Mouse (Mus musculus) thymus, adult 2 months (tissue): Measurements from ENCODE around the gene Plekhm2. TPM values are rescaled to one million over a fixed set of nuclear protein-coding genes. Genes with fewer than 3 reads are reported as not detected.
A peak's percentile ranks its signal among the peaks of the same experiment; 100 is the strongest.

Experiments used
- DNase-seq: peaks from one replicate; pipeline ENCODE4 v3.0.0; 2021
- H3K27ac ChIP-seq: fragments of 200-500 bp; 2 replicates; pipeline ENCODE4 v1.5.1; 2012; ENCODE audit warnings: low read length, control low read depth; ENCODE audit not compliant: control insufficient read depth, insufficient read depth
- H3K27me3 ChIP-seq: fragments of 200-500 bp; 2 replicates; pipeline ENCODE4 v1.6.1; 2012; ENCODE audit warnings: mild to moderate bottlenecking, low read length, moderate library complexity, mixed read lengths; ENCODE audit not compliant: control insufficient read depth, insufficient read depth
- H3K36me3 ChIP-seq: fragments of 200-500 bp; 2 replicates; pipeline ENCODE4 v1.6.1; 2012; ENCODE audit warnings: mild to moderate bottlenecking, low read length, moderate library complexity; ENCODE audit not compliant: control insufficient read depth, insufficient read depth
- H3K4me1 ChIP-seq: fragments of 200-500 bp; replicated peaks from 2 replicates; pipeline ENCODE4 v1.6.1; 2012; ENCODE audit warnings: low read length; ENCODE audit not compliant: control insufficient read depth, insufficient read depth
- H3K4me3 ChIP-seq: fragments of 200-500 bp; 2 replicates; pipeline ENCODE4 v1.5.1; 2012; ENCODE audit warnings: mild to moderate bottlenecking, low read length, control low read depth, moderate library complexity; ENCODE audit not compliant: control insufficient read depth, insufficient read depth
- CTCF ChIP-seq: fragments of 200-500 bp; IDR thresholded peaks from 2 replicates; pipeline ENCODE4 v1.5.1; 2012; ENCODE audit warnings: mild to moderate bottlenecking, control low read depth, low read length, moderate library complexity, borderline replicate concordance; ENCODE audit not compliant: control insufficient read depth, poor library complexity, insufficient read depth; ENCODE audit errors: extremely low read depth
- POLR2A ChIP-seq: fragments of 200-500 bp; IDR thresholded peaks from 2 replicates; pipeline ENCODE4 v1.6.1; 2012; ENCODE audit warnings: mild to moderate bottlenecking, low read length, control low read depth, moderate library complexity; ENCODE audit not compliant: control insufficient read depth, poor library complexity, insufficient read depth; ENCODE audit errors: extremely low read depth
- WGBS: fragments of 180-500 bp; shearing (Covaris S2); methylation state at CpG from one replicate; pipeline ENCODE4 v1.1.7; 2018; 5-methylcytosine and 5-hydroxymethylcytosine counted together
- polyA plus RNA-seq: library from polyadenylated mRNA; depleted of rRNA; stranded (reverse); fragments of >200 nt; gene quantifications from 2 replicates; pipeline ENCODE4 v1.2.3, GENCODE M21; 2012; rRNA removed

Gene Plekhm2
- 58.5 and 71.4 TPM in 2 replicates for polyA plus RNA-seq

DNA sequence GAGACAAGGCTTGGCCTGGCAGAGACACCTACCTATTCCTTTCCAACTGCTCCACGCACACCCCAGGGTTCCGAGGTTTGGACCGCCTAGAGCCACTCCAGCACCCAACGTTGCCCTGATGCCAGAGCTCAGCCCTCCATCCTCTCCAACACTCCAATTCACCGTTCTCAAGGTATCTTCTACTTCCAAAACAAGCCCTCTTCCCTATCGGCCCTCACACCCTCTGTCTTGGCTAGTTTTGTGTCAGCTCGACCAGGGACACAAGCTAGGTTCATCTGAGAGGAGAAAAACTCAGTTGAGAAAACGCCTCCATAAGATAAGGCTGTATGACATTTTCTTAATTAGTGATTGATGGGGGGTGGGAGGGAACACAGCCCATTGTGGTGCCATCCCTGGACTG is at the start of gene Plekhm2:
Gene Plekhm2 (minus strand): TSS at position 101 of the 400 bp plus-strand sequence.
- peak; percentile 13 for DNase-seq
- 89% methylated on average over 8 of the region's 8 CpGs for WGBS
- H3K4me1 ChIP-seq: peaks cover 13% of the 10 kb centered on the region

DNA sequence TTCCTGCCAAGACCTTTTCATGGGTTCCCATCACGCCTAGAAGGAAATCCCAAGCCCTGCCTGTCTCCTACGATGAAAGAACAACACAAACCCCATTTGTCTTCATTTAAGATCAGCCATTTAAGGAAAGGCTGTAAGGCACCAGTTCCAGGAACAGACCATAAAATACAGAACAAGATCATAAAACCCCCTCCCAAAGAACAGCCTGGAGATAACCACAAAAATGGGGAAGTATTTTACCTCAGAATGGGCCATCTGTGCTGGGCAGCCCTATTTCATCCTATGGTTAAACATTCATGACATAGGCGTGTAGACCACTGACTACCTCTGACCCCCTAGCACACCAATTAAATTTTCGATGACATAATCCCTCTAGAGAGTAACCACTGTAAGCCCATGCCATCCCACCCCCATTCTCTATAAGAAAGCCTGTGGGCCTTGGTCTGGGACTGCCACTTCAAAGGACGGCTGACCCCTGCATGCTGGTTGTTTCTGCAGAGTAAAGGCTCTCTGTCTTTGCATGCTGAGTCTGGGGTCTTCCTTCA is 49.0 kb upstream of the Plekhm2 start:
- no peak for DNase-seq
- no peak overlapping the region for H3K4me3 ChIP-seq
- 41% methylated on average over 5 of the region's 5 CpGs for WGBS
- peaks cover 23% of the 10 kb centered on the region for H3K36me3 ChIP-seq
- no peaks in the 10 kb centered on the region for H3K27me3 ChIP-seq
- H3K27ac ChIP-seq: no peak overlapping the region
- H3K4me1 ChIP-seq: no peaks in the 10 kb centered on the region; the same call in 1 of the 2 replicates
- TF ChIP-seq CTCF (no peak), POLR2A (no peak)

More for the DNA sequence above, at the start of gene Plekhm2:
- H3K27ac ChIP-seq: no peak within 1 kb of the TSS
- no peaks in the 10 kb centered on the region for H3K36me3 ChIP-seq
- TF ChIP-seq POLR2A (no peak), CTCF (no peak)
- H3K27me3 ChIP-seq: no peaks in the 10 kb centered on the region
- peak within 1 kb of the TSS; percentile 65 for H3K4me3 ChIP-seq

DNA sequence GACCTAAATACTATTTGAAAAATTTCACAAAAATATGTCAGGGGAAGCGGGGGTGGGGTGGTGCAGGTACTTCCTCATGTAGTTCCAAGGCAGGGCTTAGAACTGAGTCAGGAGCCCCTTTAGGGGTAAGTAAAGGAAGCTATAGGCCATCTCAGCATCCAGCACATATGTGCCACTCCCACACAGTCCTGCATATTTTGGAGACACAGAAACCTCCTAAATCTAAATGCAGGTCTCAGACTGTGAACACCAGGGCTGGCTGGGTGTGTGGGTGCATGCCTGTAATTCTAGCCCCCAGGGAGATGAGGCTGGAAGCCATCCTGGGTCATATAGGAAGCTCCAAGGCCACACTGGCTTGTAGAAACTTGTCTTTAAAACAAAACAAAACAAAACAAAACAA is 46.6 kb upstream of the Plekhm2 start:
- H3K4me3 ChIP-seq: no peak overlapping the region
- no peaks in the 10 kb centered on the region; the same call in 1 of the 2 replicates for H3K4me1 ChIP-seq
- H3K27me3 ChIP-seq: no peaks in the 10 kb centered on the region
- TF ChIP-seq CTCF (no peak), POLR2A (no peak)
- H3K27ac ChIP-seq: no peak overlapping the region
- no peak for DNase-seq
- 94% methylated on average over 1 of the region's 1 CpGs for WGBS
- H3K36me3 ChIP-seq: peaks cover 36% of the 10 kb centered on the region

DNA sequence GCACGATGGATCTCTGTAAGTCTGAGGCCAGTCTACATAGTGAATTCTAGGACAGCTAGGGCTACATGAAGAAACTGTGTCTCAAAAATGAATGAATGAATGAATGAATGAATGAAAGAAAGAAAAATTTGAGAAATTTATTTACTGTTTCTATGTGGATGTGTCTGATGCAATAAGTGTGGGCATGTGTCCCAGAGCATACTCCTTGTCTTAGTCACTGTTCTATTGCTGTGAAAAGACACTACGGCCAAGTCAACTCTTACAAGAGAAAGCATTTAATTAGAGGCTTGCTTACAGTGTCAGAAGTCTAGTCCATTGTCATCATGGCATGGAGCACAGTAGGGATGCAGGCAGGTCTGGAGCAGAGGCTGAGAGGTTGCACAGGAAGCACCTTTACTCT is 44.3 kb upstream of the Plekhm2 start:
- 97% methylated on average over 2 of the region's 2 CpGs for WGBS
- no peak overlapping the region for H3K27ac ChIP-seq
- no peak for DNase-seq
- no peaks in the 10 kb centered on the region for H3K27me3 ChIP-seq
- no peak overlapping the region for H3K4me3 ChIP-seq
- TF ChIP-seq POLR2A: no peak
- no peak for TF ChIP-seq CTCF
- H3K4me1 ChIP-seq: no peaks in the 10 kb centered on the region; the same call in 1 of the 2 replicates
- peaks cover 57% of the 10 kb centered on the region for H3K36me3 ChIP-seq

DNA sequence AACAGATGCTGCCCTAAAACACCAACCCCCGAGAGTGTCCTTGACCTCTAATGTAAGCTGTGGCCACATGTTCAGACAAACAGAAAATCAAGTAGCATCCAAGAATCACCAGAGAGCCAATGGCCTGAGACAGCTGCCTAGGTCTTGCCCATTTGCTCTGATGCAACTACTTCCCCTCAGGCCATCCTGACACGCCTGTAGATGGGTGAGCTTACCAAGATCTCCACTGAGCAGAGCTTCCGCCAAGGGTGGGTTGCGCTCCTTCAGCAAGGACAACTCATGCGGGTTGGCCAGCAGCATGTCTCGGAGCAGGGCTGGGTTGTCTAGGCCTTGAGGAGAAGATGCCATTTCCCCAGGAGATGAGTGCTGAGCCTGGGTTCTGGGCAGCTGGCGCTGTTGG is 43.3 kb upstream of the Plekhm2 start:
- 96% methylated on average over 7 of the region's 7 CpGs for WGBS

DNA sequence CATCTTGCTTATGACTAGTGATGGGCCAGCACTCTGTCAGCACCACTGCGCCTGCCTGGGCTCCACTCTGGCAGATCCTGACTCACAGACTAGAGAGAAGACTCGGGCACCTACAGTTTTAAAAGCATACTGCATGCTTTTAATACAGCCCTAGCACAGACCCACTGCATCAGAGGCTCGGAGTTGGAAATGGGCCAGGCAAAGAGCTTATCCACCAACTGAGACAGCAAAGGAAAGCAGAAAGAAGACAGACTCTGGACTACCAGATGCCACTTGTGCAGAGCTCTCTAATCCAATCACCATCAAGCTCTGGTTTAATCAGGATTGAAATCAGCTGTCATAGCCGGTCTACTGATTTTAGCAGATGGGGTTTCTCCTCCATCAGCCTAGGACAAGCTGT is 40.6 kb upstream of the Plekhm2 start:
- Histone ChIP-seq H3K4me1 (no peaks in the 10 kb centered on the region), H3K4me3 (no peak overlapping the region), H3K36me3 (peaks cover 58% of the 10 kb centered on the region), H3K27ac (no peak overlapping the region), H3K27me3 (no peaks in the 10 kb centered on the region)
- 95% methylated on average over 4 of the region's 4 CpGs for WGBS
- TF ChIP-seq POLR2A (no peak), CTCF (no peak)
- DNase-seq: no peak

More for the DNA sequence above, 43.3 kb upstream of the Plekhm2 start:
- Histone ChIP-seq H3K4me3 (no peak overlapping the region), H3K27me3 (no peaks in the 10 kb centered on the region), H3K27ac (no peak overlapping the region), H3K4me1 (no peaks in the 10 kb centered on the region), H3K36me3 (peaks cover 64% of the 10 kb centered on the region)
- no peak for DNase-seq
- TF ChIP-seq POLR2A: no peak
- TF ChIP-seq CTCF: no peak

DNA sequence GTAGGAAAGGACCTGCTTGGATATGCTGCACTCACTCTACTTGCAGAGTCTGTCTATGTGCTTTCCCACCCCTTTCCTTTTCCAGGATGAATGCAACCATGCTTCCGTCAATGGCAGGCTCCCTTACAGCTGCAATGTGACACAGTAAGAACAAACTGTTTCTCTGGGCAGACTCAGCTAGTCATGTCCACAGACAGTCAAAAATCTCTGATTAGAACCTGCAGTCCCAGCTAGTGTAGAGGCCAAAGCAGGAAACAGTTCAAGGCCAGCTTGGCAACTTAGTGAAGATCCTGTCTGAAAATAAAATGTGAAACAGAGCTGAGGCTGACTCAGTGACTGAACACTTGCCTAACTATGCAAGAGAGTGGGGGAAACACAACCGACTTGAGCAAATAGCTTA is 39.9 kb upstream of the Plekhm2 start:
- H3K36me3 ChIP-seq: peaks cover 58% of the 10 kb centered on the region
- H3K4me1 ChIP-seq: no peaks in the 10 kb centered on the region
- TF ChIP-seq CTCF: no peak
- TF ChIP-seq POLR2A: no peak
- no peaks in the 10 kb centered on the region for H3K27me3 ChIP-seq
- H3K4me3 ChIP-seq: no peak overlapping the region
- WGBS: 96% methylated on average over 2 of the region's 2 CpGs
- H3K27ac ChIP-seq: no peak overlapping the region
- DNase-seq: no peak
